16 mouse cellular contexts compared by ENCODE assay signal in the genomic region with DNA sequence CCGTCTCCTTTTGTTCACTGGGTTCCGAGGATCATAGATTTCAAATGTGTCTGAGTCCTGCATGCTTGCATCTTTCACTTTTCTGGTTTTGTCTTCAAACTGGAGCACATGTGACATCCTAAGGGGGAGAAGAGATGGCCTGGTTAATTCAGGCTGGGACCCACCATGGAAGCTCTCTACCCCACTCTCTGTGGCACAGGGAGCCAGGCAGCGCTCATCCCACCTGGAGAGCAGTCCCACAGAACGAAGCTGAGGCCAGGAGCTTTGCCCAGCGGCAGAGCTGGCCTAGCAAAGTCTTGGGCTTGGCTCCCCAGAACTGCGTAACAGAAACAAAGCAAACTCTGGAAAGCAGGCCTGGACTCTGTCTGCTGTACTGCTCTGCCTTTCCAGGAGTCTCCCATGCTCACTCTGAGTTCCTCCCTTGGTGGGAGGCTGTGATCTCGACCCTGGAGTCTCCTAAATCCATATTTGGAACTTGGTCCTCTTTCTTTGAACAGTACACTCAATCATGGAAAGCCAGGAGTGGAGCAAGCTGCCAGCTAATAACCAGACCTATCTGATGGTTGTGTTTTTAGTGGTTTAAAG.
A peak's percentile ranks its signal among the peaks of the same experiment; 100 is the strongest.
DNase-seq lines count a peak whose midpoint lies in the region; ATAC-seq and TF ChIP-seq lines count a peak whose summit lies in the region.
"Had no signal": no experiment of that assay in that cellular context is flagged by ENCODE, and none has a peak within 500 bp of the region (broad histone marks: within the 10 kb centered on the region; RNA-seq: fewer than 3 reads in every experiment).

No protein-coding gene starts in this region.

- no peak overlapping the region for H3K4me3 ChIP-seq in heart, adult 2 months
- no peak overlapping the region for H3K4me3 ChIP-seq in kidney, embryonic 14.5 days (ENCODE audit: low read length)
- no peak overlapping the region for H3K4me3 ChIP-seq in embryonic facial prominence, embryonic 12.5 days
- no peak overlapping the region for H3K4me3 ChIP-seq in limb, embryonic 11.5 days (ENCODE audit: low read depth, low read length)
- H3K4me3 ChIP-seq in hindbrain, embryonic 14.5 days (replicated peaks; ENCODE audit: low read length) = no peak overlapping the region
- H3K4me3 ChIP-seq: erythroblast, embryonic 14.5 days; megakaryocyte, embryonic 14.5 days; neural tube, embryonic 15.5 days had no signal

- no peaks in the 10 kb centered on the region; the same call in none of the 2 replicates for H3K4me1 ChIP-seq in heart, adult 2 months (ENCODE audit: control insufficient read depth, insufficient read depth, low read length)
- peaks cover 8% of the 10 kb centered on the region; the same call in 1 of the 2 replicates for H3K4me1 ChIP-seq in kidney, embryonic 14.5 days (ENCODE audit: control insufficient read depth, insufficient read depth, low read length)
- peaks cover 6% of the 10 kb centered on the region; the same call in 1 of the 2 replicates for H3K4me1 ChIP-seq in embryonic facial prominence, embryonic 12.5 days
- peaks cover 11% of the 10 kb centered on the region; the same call in 1 of the 2 replicates for H3K4me1 ChIP-seq in limb, embryonic 11.5 days (ENCODE audit: control insufficient read depth, insufficient read depth, low read length)
- no peaks in the 10 kb centered on the region for H3K4me1 ChIP-seq in hindbrain, embryonic 14.5 days (replicated peaks; ENCODE audit: control insufficient read depth, insufficient read depth, low read length)
- H3K4me1 ChIP-seq: megakaryocyte, embryonic 14.5 days had no signal

- ATAC-seq in kidney, embryonic 14.5 days (ENCODE audit: low FRiP score, low TSS enrichment) = peak; percentile 24; the same call in 1 of the 2 replicates
- ATAC-seq in embryonic facial prominence, embryonic 12.5 days (ENCODE audit: insufficient number of reproducible peaks, insufficient read depth, low FRiP score, low TSS enrichment) = no peak
- no peak for ATAC-seq in limb, embryonic 11.5 days (ENCODE audit: insufficient number of reproducible peaks, low FRiP score, low TSS enrichment, low read depth)
- no peak for ATAC-seq in hindbrain, embryonic 14.5 days (ENCODE audit: low FRiP score)
- ATAC-seq: liver, postnatal 0 days; Patski had no signal

- H3K79me2 ChIP-seq in heart, adult 2 months (replicated peaks; ENCODE audit: control insufficient read depth, insufficient read depth, low read length) = no peaks in the 10 kb centered on the region

- intact Hi-C loops in heart, adult 2 months (cut with DNase I) = loop anchor here (5.0 kb wide), 1 partner anchor 61 kb away; no protein-coding TSS in a partner anchor

- H3K27ac ChIP-seq in heart, adult 2 months = 0 out of 2 replicates have a peak overlapping the region, but pooled peaks have one; percentile 26
- H3K27ac ChIP-seq in kidney, embryonic 14.5 days (ENCODE audit: low read depth, low read length) = peak overlapping the region; percentile 77
- H3K27ac ChIP-seq in embryonic facial prominence, embryonic 12.5 days = peak overlapping the region; percentile 24; the same call in 1 of the 2 replicates
- H3K27ac ChIP-seq in limb, embryonic 11.5 days (replicated peaks; ENCODE audit: low read depth, low read length) = 0 out of 2 replicates have a peak overlapping the region, but pooled peaks have one; percentile 14
- no peak overlapping the region for H3K27ac ChIP-seq in hindbrain, embryonic 14.5 days
- H3K27ac ChIP-seq: neural tube, embryonic 15.5 days had no signal

- no peak for TF ChIP-seq CTCF in heart, adult 2 months (IDR thresholded peaks at IDR 0.05)

- no peaks in the 10 kb centered on the region for H3K9me3 ChIP-seq in kidney, embryonic 14.5 days (ENCODE audit: control insufficient read depth, low read length)
- no peaks in the 10 kb centered on the region for H3K9me3 ChIP-seq in embryonic facial prominence, embryonic 12.5 days
- no peaks in the 10 kb centered on the region for H3K9me3 ChIP-seq in limb, embryonic 11.5 days (ENCODE audit: control insufficient read depth, low read length)
- no peaks in the 10 kb centered on the region for H3K9me3 ChIP-seq in hindbrain, embryonic 14.5 days (ENCODE audit: control insufficient read depth, low read length)
- H3K9me3 ChIP-seq: megakaryocyte, embryonic 14.5 days; neural tube, embryonic 15.5 days had no signal

- H3K36me3 ChIP-seq in heart, adult 2 months (ENCODE audit: control insufficient read depth, insufficient read depth, low read length) = 0 out of 2 replicates have a peak, but pooled peaks cover 1% of the 10 kb centered on the region
- peaks cover 4% of the 10 kb centered on the region; the same call in 1 of the 2 replicates for H3K36me3 ChIP-seq in kidney, embryonic 14.5 days (ENCODE audit: control insufficient read depth, insufficient read depth, low read length)
- H3K36me3 ChIP-seq in embryonic facial prominence, embryonic 12.5 days = no peaks in the 10 kb centered on the region
- no peaks in the 10 kb centered on the region for H3K36me3 ChIP-seq in limb, embryonic 11.5 days (ENCODE audit: control insufficient read depth, insufficient read depth, low read length)
- H3K36me3 ChIP-seq in hindbrain, embryonic 14.5 days (replicated peaks; ENCODE audit: control insufficient read depth, insufficient read depth) = peaks cover 7% of the 10 kb centered on the region; the same call in 1 of the 2 replicates

- TF ChIP-seq EP300 in heart, adult 2 months (IDR thresholded peaks at IDR 0.05; ENCODE audit: insufficient read depth, low read depth, low read length) = no peak

- no peak for TF ChIP-seq POLR2A in heart, adult 2 months (IDR thresholded peaks at IDR 0.05; ENCODE audit: insufficient read depth, low read depth, low read length)

- H3K27me3 ChIP-seq in heart, adult 2 months (ENCODE audit: control insufficient read depth, insufficient read depth, low read length) = no peaks in the 10 kb centered on the region
- no peaks in the 10 kb centered on the region for H3K27me3 ChIP-seq in kidney, embryonic 14.5 days (ENCODE audit: control insufficient read depth, insufficient read depth, low read length)
- no peaks in the 10 kb centered on the region for H3K27me3 ChIP-seq in embryonic facial prominence, embryonic 12.5 days
- no peaks in the 10 kb centered on the region for H3K27me3 ChIP-seq in limb, embryonic 11.5 days (ENCODE audit: control insufficient read depth, insufficient read depth, low read length)
- H3K27me3 ChIP-seq in hindbrain, embryonic 14.5 days (ENCODE audit: control insufficient read depth, insufficient read depth, low read length) = no peaks in the 10 kb centered on the region
- H3K27me3 ChIP-seq: megakaryocyte, embryonic 14.5 days; neural tube, embryonic 15.5 days; Patski had no signal

- no peak for DNase-seq in heart, adult 2 months
- no peak for DNase-seq in heart, adult 9 months (ENCODE audit: low spot score in 2 of 2)
- no peak for DNase-seq in kidney, adult 11 months
- DNase-seq in limb, embryonic 11.5 days (ENCODE audit: low spot score) = no peak
- DNase-seq in ovary, postnatal 36 days (ENCODE audit: low spot score) = no peak
- DNase-seq in hindbrain, embryonic 14.5 days (ENCODE audit: low spot score) = no peak
- DNase-seq: cerebellum, adult 11-12 months; gastrocnemius, postnatal 25 days; liver, postnatal 0 days; right cerebral cortex, adult 18-20 months had no signal

- H3K9ac ChIP-seq in heart, adult 2 months (ENCODE audit: low read depth, low read length) = no peak overlapping the region
- no peak overlapping the region for H3K9ac ChIP-seq in kidney, embryonic 14.5 days (ENCODE audit: low read depth, low read length)
- no peak overlapping the region for H3K9ac ChIP-seq in embryonic facial prominence, embryonic 12.5 days
- H3K9ac ChIP-seq in limb, embryonic 11.5 days (ENCODE audit: low read length) = no peak overlapping the region
- no peak overlapping the region for H3K9ac ChIP-seq in hindbrain, embryonic 14.5 days
- H3K9ac ChIP-seq: liver, postnatal 0 days; neural tube, embryonic 15.5 days had no signal

- no peak overlapping the region for H3K4me2 ChIP-seq in kidney, embryonic 14.5 days (replicated peaks; ENCODE audit: low read depth, low read length)
- H3K4me2 ChIP-seq in embryonic facial prominence, embryonic 12.5 days (replicated peaks) = no peak overlapping the region
- no peak overlapping the region for H3K4me2 ChIP-seq in limb, embryonic 11.5 days (ENCODE audit: low read depth, severe bottlenecking)
- H3K4me2 ChIP-seq in hindbrain, embryonic 14.5 days (replicated peaks) = no peak overlapping the region
- H3K4me2 ChIP-seq: neural tube, embryonic 15.5 days had no signal

- 88% methylated on average over 7 of the region's 7 CpGs for WGBS in heart, adult 2 months
- 77% methylated on average over 7 of the region's 7 CpGs for WGBS in kidney, embryonic 14.5 days
- WGBS in embryonic facial prominence, embryonic 12.5 days = 79% methylated on average over 7 of the region's 7 CpGs
- WGBS in limb, embryonic 11.5 days = 81% methylated on average over 7 of the region's 7 CpGs
- WGBS in hindbrain, embryonic 14.5 days = 79% methylated on average over 7 of the region's 7 CpGs
